Mouse (Mus musculus) ZHBTc4 (cell line): Measurements from ENCODE around the gene Ccn5.

Source experiments
- DNase-seq: peaks from one replicate; pipeline ENCODE4 v3.0.0-alpha.2; 2011; ENCODE audit warnings: low read depth, low spot score

Gene Ccn5

GRCm38 (mm10) chr2:163842043-163842442 is 21.4 kb downstream of the Ccn5 start:
- no peak for DNase-seq

GRCm38 (mm10) chr2:163853461-163853901 is 32.8 kb downstream of the Ccn5 start, which contains the start of gene Kcnk15:
TSS of gene Kcnk15 (plus strand) at chr2:163853651.
- peak; percentile 69 for DNase-seq

GRCm38 (mm10) chr2:163857233-163857632 is 36.6 kb downstream of the Ccn5 start:
- no peak for DNase-seq

GRCm38 (mm10) chr2:163858254-163858947 is 37.7 kb downstream of the Ccn5 start:
- DNase-seq = peak; percentile 64

- no peak for DNase-seq
Observed at GRCm38 (mm10) chr2:163865311-163865710, 44.6 kb downstream of the Ccn5 start.

GRCm38 (mm10) chr2:163866061-163866460 is 45.4 kb downstream of the Ccn5 start:
- DNase-seq = no peak

GRCm38 (mm10) chr2:163869783-163870182 is 49.1 kb downstream of the Ccn5 start:
- no peak for DNase-seq

- no peak for DNase-seq
Observed at GRCm38 (mm10) chr2:163871266-163871665, 50.6 kb downstream of the Ccn5 start.

- DNase-seq = no peak
Observed at GRCm38 (mm10) chr2:163871906-163872305, 51.2 kb downstream of the Ccn5 start.

- no peak for DNase-seq
Observed at GRCm38 (mm10) chr2:163874877-163875276, 54.2 kb downstream of the Ccn5 start.

GRCm38 (mm10) chr2:163875484-163875883 is 54.8 kb downstream of the Ccn5 start:
- no peak for DNase-seq

- DNase-seq = no peak
Observed at GRCm38 (mm10) chr2:163876830-163877498, 56.3 kb downstream of the Ccn5 start.

- no peak for DNase-seq
Observed at GRCm38 (mm10) chr2:163880891-163881290, 60.2 kb downstream of the Ccn5 start.
